Mouse (Mus musculus) myocyte (in vitro differentiated cells): ENCODE results near the gene Os9. TPM values are rescaled to one million over a fixed set of nuclear protein-coding genes. Genes with fewer than 3 reads are reported as not detected.

Experiments
- H3K27me3 ChIP-seq: one replicate; pipeline ENCODE4 v1.6.1; 2011; ENCODE audit not compliant: control insufficient read depth, insufficient read depth, insufficient read length
- H3K36me3 ChIP-seq: one replicate; pipeline ENCODE4 v1.6.1; 2011; ENCODE audit not compliant: control insufficient read depth, insufficient read depth
- H3K4me2 ChIP-seq: one replicate; pipeline ENCODE4 v1.6.1; 2011; ENCODE audit warnings: low read depth, control low read depth
- H3K4me3 ChIP-seq: one replicate; pipeline ENCODE4 v1.5.1; 2011; ENCODE audit warnings: mild to moderate bottlenecking, control low read depth, moderate library complexity
- H3K79me2 ChIP-seq: one replicate; pipeline ENCODE4 v1.6.1; 2011; ENCODE audit not compliant: control insufficient read depth, insufficient read depth
- H3ac ChIP-seq: one replicate; pipeline ENCODE4 v1.6.1; 2011; ENCODE audit not compliant: control insufficient read depth, insufficient read length
- CEBPB ChIP-seq: IDR thresholded peaks from 2 replicates; pipeline ENCODE4 v1.6.1; 2011; ENCODE audit warnings: mild to moderate bottlenecking, moderate library complexity; ENCODE audit not compliant: poor library complexity, insufficient read depth, severe bottlenecking
- E2F4 ChIP-seq: IDR thresholded peaks from one replicate; pipeline ENCODE4 v1.6.1; 2011; ENCODE audit warnings: mild to moderate bottlenecking, control low read depth, moderate library complexity; ENCODE audit not compliant: insufficient read depth
- MAX ChIP-seq: IDR thresholded peaks from one replicate; pipeline ENCODE4 v1.6.1; 2011; ENCODE audit warnings: low read depth, mild to moderate bottlenecking, control low read depth
- MYOD1 ChIP-seq, 3 experiments: IDR thresholded peaks; one replicate each; pipeline ENCODE4 v1.6.1; 2011; ENCODE audit warnings: control low read depth in 2 of 3, low read depth in 2 of 3, mild to moderate bottlenecking in 2 of 3, moderate library complexity in 1 of 3; ENCODE audit not compliant: insufficient read length in 2 of 3, control insufficient read depth in 1 of 3
- MYOG ChIP-seq, 3 experiments: IDR thresholded peaks; one replicate each; pipeline ENCODE4 v1.6.1; 2011; ENCODE audit warnings: control low read depth in 2 of 3, low read depth in 2 of 3, mild to moderate bottlenecking in 2 of 3; ENCODE audit not compliant: insufficient read length in 2 of 3, control insufficient read depth in 1 of 3, insufficient read depth in 1 of 3
- POLR2A ChIP-seq: IDR thresholded peaks from one replicate; pipeline ENCODE4 v1.6.1; 2011; ENCODE audit warnings: low read depth, mild to moderate bottlenecking, control low read depth, moderate library complexity; ENCODE audit not compliant: insufficient read length
- POLR2AphosphoS2 ChIP-seq: IDR thresholded peaks from one replicate; pipeline ENCODE4 v1.6.1; 2011; ENCODE audit warnings: low read depth, control low read depth; ENCODE audit not compliant: insufficient read length
- REST ChIP-seq: IDR thresholded peaks from one replicate; pipeline ENCODE4 v1.6.1; 2011; ENCODE audit warnings: mild to moderate bottlenecking, control low read depth, moderate library complexity; ENCODE audit not compliant: insufficient read depth, insufficient read length
- SRF ChIP-seq: IDR thresholded peaks from one replicate; pipeline ENCODE4 v1.6.1; 2011; ENCODE audit warnings: low read depth; ENCODE audit not compliant: control insufficient read depth, insufficient read length
- TCF12 ChIP-seq: IDR thresholded peaks from one replicate; pipeline ENCODE4 v1.6.1; 2011; ENCODE audit warnings: mild to moderate bottlenecking, control low read depth; ENCODE audit not compliant: poor library complexity, insufficient read depth, severe bottlenecking
- TCF3 ChIP-seq: IDR thresholded peaks from one replicate; pipeline ENCODE4 v1.6.1; 2011; ENCODE audit warnings: low read depth, control low read depth; ENCODE audit not compliant: insufficient read length
- USF1 ChIP-seq: IDR thresholded peaks from one replicate; pipeline ENCODE4 v1.6.1; 2011; ENCODE audit warnings: low read depth, mild to moderate bottlenecking, control low read depth, moderate library complexity
- polyA plus RNA-seq: library from polyadenylated mRNA; unstranded; fragments of >200 nt; fragmentation: generic; extraction: Trizol; gene quantifications from one replicate; pipeline ENCODE4 v1.2.1, GENCODE M21; 2012; ENCODE audit warnings: missing spikeins

Os9 gene
- polyA plus RNA-seq, 1 experiment: 67.2 TPM

DNA sequence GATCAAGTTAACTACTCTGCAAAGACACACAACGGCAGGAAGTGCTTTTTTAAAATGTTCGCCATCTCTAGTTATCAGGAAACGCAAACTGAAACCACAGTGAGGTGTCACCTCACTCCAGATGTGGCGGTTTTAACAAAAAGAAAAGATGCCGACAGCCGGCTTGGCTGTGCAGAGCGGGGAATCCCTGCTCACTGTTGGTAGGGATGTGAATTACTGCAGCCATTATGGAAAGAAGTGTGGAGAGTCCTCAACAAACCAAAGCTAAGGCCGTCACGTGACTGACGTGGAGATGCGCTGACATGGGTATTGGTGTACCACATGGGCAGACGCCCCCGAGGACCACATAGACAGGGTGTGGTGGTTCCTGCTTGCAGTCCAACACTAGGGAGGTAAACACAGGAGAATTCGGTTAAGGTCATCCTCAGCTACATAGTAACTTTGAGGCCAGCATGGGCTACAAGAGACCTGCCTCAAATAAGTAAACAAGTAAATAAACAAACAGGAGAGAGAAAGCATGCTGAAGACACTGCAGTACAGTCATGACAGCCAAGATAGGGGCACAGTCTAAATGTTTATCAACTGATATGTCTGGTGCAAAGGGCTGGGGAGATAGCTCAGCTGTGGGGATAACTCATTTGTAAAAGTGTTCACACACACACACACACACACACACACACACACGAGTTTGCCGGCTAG, 13.2 kb downstream of the Os9 start:
- H3K4me2 ChIP-seq: no peak overlapping the region
- H3K36me3 ChIP-seq: peaks cover 3% of the 10 kb centered on the region
- H3ac ChIP-seq: no peak overlapping the region
- no peaks in the 10 kb centered on the region for H3K79me2 ChIP-seq
- H3K27me3 ChIP-seq: no peaks in the 10 kb centered on the region
- no peak for TF ChIP-seq TCF3
- TF ChIP-seq MAX: no peak
- no peak for TF ChIP-seq POLR2A
- no peak for TF ChIP-seq MYOG (IDR thresholded peaks at IDR 0.05; ENCODE audit: control insufficient read depth in 1 of 3, insufficient read depth in 1 of 3, insufficient read length in 2 of 3, low read depth in 2 of 3)
- TF ChIP-seq E2F4: no peak
- no peak for TF ChIP-seq MYOD1 (IDR thresholded peaks at IDR 0.05; ENCODE audit: control insufficient read depth in 1 of 3, insufficient read length in 2 of 3, low read depth in 2 of 3)
- no peak for TF ChIP-seq REST
- no peak for TF ChIP-seq SRF
- no peak for TF ChIP-seq POLR2AphosphoS2
- TF ChIP-seq USF1: no peak
- TF ChIP-seq CEBPB: no peak
- TF ChIP-seq TCF12: no peak
- no peak overlapping the region for H3K4me3 ChIP-seq

DNA sequence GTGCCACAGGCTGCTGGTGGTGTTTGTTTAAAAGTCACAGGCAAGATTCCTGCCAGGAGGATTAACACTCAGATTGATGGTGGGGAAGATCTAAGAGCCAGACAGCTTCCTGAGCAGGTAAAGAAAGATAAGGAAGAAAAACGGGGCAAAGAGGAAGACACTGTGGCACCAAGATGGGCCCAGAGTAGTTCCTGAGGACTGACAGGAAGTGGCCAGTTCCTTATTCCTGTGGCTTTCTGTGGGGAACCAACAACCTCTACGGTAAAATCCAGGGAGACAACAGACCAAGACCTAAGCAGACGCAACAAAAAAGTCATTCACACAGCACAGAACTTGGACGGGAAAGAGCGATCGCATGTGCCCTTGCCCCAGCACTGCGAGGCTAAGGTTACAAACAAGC, 17.3 kb downstream of the Os9 start:
- Histone ChIP-seq H3K27me3 (no peaks in the 10 kb centered on the region), H3ac (no peak overlapping the region), H3K4me3 (no peak overlapping the region), H3K4me2 (no peak overlapping the region), H3K36me3 (peaks cover 3% of the 10 kb centered on the region), H3K79me2 (no peaks in the 10 kb centered on the region)
- TF ChIP-seq E2F4: no peak
- TF ChIP-seq CEBPB: no peak
- TF ChIP-seq MYOG (IDR thresholded peaks at IDR 0.05; ENCODE audit: control insufficient read depth in 1 of 3, insufficient read depth in 1 of 3, insufficient read length in 2 of 3, low read depth in 2 of 3): no peak
- TF ChIP-seq REST: no peak
- TF ChIP-seq TCF12: no peak
- TF ChIP-seq MYOD1 (IDR thresholded peaks at IDR 0.05; ENCODE audit: control insufficient read depth in 1 of 3, insufficient read length in 2 of 3, low read depth in 2 of 3): no peak
- no peak for TF ChIP-seq USF1
- TF ChIP-seq MAX: no peak
- TF ChIP-seq TCF3: no peak
- TF ChIP-seq POLR2A: no peak
- TF ChIP-seq SRF: no peak

DNA sequence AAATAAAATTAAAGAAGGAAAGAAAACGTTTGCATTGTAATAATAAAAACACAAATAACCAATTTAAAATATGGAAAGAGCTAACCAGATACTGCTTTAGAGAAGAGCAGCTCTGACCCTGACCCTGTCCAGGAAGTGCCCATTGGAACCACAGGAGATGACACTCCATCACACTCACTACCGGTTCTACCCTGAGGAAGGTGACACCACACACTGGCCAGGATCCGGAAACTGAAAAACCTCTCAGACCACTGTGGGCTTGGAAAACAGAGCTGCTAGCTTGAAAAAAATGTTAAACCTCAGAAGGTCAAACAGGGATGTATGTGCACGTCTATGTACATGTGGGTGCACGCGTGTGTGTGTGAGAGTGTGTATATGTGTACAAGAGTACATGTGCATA, 19.8 kb downstream of the Os9 start:
- TF ChIP-seq CEBPB (no peak), POLR2AphosphoS2 (no peak), TCF3 (no peak), E2F4 (no peak), TCF12 (no peak), MYOG (IDR thresholded peaks at IDR 0.05; ENCODE audit: control insufficient read depth in 1 of 3, insufficient read depth in 1 of 3, insufficient read length in 2 of 3, low read depth in 2 of 3) (no peak), MYOD1 (IDR thresholded peaks at IDR 0.05; ENCODE audit: control insufficient read depth in 1 of 3, insufficient read length in 2 of 3, low read depth in 2 of 3) (no peak), REST (no peak), MAX (no peak), POLR2A (no peak), SRF (no peak), USF1 (no peak)
- no peaks in the 10 kb centered on the region for H3K36me3 ChIP-seq
- no peak overlapping the region for H3ac ChIP-seq
- no peak overlapping the region for H3K4me2 ChIP-seq
- H3K79me2 ChIP-seq: no peaks in the 10 kb centered on the region
- H3K27me3 ChIP-seq: no peaks in the 10 kb centered on the region
- no peak overlapping the region for H3K4me3 ChIP-seq

DNA sequence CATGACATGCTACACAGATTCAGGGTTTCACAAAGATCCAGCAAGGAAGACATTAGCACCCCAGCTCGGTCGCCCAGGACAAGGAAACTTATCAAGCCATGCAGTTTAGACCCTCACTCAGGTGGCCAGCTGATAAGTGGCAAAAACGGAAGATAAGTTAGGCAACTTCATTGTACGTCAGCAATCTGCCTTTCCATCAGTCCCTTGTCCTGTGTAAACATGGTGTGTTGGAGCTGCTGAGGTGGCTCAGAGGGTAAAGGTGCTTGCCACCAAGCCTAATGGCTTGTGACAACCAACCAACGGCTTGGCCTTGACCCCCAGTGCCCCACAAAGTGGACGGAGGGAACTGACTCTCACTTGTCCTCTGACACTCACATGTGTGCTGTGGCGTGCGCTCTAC, 20.5 kb downstream of the Os9 start:
- no peak overlapping the region for H3K4me2 ChIP-seq
- H3K79me2 ChIP-seq: no peaks in the 10 kb centered on the region
- no peak overlapping the region for H3K4me3 ChIP-seq
- H3ac ChIP-seq: no peak overlapping the region
- H3K27me3 ChIP-seq: no peaks in the 10 kb centered on the region
- no peak for TF ChIP-seq TCF3
- H3K36me3 ChIP-seq: no peaks in the 10 kb centered on the region

DNA sequence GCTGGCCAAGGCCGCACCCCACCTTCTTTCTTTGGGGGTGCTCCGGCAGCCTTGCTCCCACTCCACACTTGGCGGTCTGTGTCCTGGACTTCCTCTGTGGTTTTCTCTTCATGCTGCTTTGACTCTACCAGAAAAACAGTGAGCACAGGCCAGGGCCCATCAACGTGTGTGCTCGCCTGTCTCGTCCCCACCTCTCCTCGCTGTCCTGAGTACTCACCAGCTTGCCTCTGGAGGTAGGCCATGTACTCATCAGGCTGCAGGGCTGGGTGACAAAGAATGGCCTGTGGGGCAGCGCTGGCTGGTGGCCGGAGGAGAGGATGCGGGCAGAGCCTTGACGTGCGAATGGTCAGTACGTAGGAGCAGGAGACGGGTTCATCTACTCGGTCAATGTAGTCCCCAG, 21.1 kb downstream of the Os9 start:
- H3K36me3 ChIP-seq: no peaks in the 10 kb centered on the region

More for the DNA sequence above, 21.1 kb downstream of the Os9 start:
- Histone ChIP-seq H3K4me3 (no peak overlapping the region), H3K79me2 (no peaks in the 10 kb centered on the region), H3K27me3 (no peaks in the 10 kb centered on the region), H3ac (no peak overlapping the region), H3K4me2 (no peak overlapping the region)
- TF ChIP-seq POLR2A (no peak), USF1 (no peak), MYOG (IDR thresholded peaks at IDR 0.05; ENCODE audit: control insufficient read depth in 1 of 3, insufficient read depth in 1 of 3, insufficient read length in 2 of 3, low read depth in 2 of 3) (no peak), E2F4 (no peak), TCF3 (no peak), REST (no peak), SRF (no peak), TCF12 (no peak), CEBPB (no peak), MAX (no peak), POLR2AphosphoS2 (no peak), MYOD1 (IDR thresholded peaks at IDR 0.05; ENCODE audit: control insufficient read depth in 1 of 3, insufficient read length in 2 of 3, low read depth in 2 of 3) (no peak)
